Mouse (Mus musculus) thymus, postnatal 25 days (tissue): ENCODE data around the gene Rrn3.
"Not testable (repeated sequence)": the region's sequence is repeated elsewhere in the genome, so short reads cannot be mapped to it uniquely, and the experiment has no call there.

Source experiments
- DNase-seq: peaks from one replicate; pipeline ENCODE4 v3.0.0; 2022

Gene Rrn3

GRCm38 (mm10) chr16:13793441-13793840 is 12.9 kb downstream of the Rrn3 start:
- DNase-seq = not testable (repeated sequence)

DNA sequence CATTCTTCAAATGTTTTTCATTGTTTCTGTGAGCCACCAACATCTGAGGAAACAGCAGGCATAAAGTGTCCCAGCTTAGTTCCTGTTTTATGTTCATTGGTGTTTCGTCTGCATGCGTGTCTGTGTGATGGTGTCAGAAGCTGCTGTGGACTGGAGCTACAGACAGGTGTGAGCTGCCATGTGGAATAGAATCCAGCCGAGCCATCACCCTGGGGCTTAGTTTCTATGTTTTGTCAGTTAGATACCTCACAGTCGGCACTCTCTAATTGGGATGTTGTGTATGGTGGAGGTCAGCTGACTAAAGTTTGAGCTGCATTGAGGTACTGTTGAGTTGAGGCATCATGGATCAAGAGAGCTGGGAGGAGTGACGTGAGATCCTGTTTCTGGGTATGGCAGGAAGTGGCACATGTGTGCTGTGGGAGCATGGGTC is 16.3 kb downstream of the Rrn3 start:
- DNase-seq = peak; percentile 3

- no peak for DNase-seq
Measured at GRCm38 (mm10) chr16:13801231-13801630, 20.7 kb downstream of the Rrn3 start.

DNA sequence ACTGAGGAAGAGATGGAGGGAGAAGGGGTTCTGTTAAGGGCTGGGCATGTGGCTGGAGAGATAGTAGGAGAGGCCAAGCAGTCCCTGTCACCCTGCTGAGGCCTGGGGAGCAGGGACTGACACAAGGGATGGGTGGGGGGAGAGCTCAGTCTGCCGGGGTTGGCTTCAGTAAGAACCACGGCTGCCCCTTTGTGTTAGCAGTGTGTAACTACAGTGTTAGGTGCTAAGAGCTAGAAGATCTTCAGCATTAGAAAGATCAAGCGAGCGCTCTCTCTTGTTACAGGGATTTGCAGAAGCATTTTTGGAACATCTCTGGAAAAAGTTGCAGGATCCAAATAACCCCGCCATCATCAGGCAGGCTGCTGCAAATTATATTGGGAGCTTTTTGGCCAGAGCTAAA is 24.2 kb downstream of the Rrn3 start:
- DNase-seq = no peak

GRCm38 (mm10) chr16:13807616-13808015 is 27.1 kb downstream of the Rrn3 start:
- DNase-seq = no peak

GRCm38 (mm10) chr16:13808410-13808809 is 27.9 kb downstream of the Rrn3 start:
- DNase-seq = no peak

DNA sequence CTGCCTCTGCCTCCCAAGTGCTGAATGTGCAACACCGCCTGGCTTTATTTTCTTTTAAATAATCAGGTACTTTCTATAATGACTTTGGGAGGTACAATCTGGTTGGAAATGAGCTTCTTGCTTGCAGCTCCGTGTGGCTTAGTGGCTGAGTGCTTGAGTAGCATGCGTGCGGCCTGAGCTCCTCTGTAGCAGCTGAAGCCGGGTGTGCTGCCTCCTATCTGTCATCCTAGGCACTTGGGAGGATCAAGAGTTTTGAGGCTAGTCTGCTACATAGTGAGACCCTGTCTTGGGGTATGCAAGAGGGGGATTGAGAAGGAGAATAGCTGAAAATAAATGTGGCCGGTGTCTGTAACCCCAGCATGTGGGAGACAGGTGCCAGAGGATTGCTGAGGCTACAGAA is 31.6 kb downstream of the Rrn3 start:
- DNase-seq = no peak

DNA sequence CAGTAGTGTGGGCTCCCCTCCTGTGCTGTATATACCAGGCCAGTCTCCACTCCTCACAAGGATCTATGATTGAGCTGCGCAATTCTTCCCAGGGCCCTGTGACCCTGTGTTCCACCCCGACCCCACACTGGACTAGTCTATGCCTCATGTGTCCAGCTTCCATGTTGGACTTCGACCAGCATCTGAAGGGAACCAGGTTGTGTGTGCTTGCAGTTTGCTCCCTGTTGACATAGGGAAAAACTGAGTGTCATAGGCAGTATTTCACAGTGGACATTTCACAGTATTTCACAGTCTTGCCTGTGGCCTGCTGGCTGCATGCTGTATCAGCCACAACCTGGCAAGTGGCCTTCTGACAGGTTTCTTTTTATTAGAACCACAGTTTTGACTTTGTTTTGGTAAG is 32.7 kb downstream of the Rrn3 start:
- no peak for DNase-seq

DNA sequence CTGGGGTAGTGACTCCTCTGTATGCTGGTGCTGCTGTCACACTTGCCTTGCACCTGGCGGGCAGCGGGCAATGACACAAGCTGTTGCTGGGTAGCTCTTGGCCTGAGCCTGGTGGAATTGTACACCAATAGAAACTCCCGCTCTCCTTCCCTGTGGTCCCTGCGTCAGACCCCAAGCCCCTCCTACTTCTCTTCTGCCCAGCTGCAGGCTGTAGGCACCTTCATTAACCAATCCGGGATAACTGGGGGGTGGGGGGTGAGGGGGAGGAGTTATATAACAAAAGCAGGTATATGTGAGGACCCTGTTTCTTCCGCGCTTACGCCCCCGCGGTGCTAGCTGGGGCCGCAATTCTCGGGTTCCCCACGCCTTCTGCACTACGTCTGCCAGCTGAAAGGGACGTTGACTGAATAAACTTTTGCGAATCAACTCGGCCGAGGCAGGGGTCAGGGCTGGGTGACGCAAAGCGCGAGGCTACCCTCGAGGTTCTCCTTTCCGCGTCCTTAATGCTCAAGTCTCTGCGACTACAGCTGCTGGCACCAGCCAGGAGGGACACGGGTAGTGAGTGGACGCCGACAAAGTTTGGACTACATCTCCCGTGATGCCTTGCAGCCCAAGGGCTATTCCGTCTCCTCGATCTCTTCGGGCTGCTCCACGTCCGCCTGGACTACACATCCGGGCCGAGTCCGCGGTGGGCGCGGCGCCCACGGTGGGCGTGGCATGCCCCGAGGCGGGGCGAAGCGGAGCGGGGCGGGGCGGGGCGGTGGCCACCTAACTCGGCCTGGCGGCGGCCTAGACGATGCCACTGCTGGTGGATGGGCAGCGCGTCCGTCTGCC is 38.3 kb downstream of the Rrn3 start, which contains the start of gene Ntan1:
Gene Ntan1 (plus strand): TSS at position 286 of the 834 bp plus-strand sequence.
- DNase-seq = peak; percentile 94

DNA sequence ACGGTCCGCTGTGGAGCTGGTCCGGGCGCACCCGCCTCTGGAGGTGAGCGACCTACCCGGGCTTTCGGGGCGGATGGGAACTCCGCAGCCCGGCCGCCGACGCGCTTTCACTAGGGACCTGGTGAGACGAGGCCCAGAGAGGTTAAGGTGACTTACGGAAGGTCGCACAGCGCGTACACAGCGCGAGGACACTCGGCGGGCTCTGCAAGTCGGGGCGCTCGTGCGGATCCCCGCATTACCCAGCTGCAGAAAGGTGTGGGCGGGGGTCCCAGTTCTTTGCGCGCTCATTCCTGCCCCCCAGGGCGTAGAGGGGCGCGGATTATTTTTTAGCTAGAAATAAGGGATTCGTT is 38.9 kb downstream of the Rrn3 start:
- no peak for DNase-seq

- peak; percentile 11 for DNase-seq
Measured at GRCm38 (mm10) chr16:13819806-13820500, 39.4 kb downstream of the Rrn3 start.

DNA sequence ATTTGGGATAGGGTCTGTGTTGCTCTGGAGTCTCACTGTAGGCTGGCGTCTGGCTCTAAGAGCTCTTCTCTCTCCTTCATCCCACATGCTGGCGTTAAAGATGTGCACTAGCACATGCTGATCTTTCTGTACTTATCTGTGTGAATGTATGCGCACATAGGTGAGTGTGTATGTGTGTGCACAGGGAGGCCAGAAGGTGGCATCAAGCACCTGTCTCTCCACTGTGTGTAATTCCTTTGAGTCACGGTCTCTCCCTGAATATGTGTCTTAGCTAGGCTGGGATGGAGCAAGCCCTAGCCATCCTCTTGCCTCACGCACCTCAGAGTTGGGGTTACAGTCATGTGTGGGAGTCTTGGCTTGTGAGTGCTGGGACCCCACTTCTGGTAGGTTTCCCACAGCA is 40.3 kb downstream of the Rrn3 start:
- DNase-seq = no peak

DNA sequence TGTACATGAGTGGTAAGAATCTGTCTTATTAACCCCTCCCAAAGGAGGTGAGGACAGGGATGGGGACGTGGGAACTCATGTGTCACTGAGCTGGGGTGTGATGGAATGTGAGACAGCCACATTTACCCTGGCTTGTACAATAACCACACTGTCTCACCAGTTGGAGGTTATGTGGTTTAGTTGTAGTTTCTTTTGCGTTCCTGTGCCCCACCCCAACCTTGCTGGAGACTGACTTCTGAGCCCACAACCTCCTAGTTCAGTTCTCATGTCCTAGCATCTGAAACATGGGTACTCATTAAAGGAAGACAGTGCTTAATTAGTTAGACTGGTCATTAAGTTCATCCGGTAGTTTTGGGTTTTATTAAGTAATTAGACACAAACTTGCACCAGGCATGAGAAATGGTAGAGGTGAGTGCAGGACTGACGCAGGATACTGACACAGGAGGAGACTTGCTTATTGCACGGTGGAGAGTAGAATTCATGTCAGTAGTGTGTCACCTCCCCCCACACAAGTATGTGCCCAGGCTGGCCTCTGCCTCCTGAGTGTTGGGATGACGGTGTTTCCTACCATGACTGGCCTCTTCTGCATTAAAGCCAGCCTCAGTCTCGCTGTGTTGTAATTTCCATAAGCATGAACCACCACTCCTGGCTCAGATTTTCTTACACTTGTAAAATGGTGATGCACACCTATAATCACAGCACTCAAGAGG is 45.4 kb downstream of the Rrn3 start:
- no peak for DNase-seq

DNA sequence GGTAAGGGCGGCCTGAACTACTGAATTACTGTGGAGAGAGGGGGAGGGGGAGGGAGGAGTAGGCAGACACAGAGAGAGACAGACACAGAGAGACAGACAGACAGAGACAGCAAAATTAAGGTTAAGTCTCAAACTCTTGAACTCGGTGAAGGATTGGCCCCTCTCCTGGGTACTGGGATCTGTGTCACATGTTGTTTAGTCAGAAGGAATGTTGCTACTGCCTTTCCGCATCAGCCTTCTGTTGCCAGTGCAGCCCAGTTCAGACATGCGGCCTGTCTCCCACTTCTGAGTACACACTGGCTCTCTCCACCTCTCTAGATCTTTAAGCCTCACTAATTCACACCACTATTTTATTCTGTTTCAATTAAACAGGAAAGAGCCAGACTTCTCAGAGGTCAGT is 46.0 kb downstream of the Rrn3 start:
- no peak for DNase-seq

- DNase-seq = peak; percentile 9
Measured at GRCm38 (mm10) chr16:13830444-13830843, 49.9 kb downstream of the Rrn3 start.

DNA sequence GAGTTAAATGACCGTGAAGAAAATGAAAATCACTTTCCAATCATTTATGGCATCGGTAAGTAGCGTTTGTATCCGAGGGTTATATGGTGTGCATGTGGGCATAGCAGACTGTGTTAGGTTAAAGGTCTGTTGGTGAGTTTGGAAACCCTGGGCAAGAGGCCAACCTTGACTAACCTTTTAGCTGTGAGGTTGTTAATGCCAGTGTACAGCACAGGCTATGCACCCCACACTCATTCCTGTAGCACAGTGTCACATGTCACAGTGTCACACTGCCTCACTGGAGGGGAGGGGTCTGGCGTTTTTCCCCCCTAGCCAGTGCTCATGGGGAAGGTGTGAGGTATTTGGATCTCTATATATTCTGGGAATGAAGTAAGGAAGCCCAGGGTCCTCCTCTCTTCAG is 51.1 kb downstream of the Rrn3 start:
- DNase-seq = no peak

GRCm38 (mm10) chr16:13834382-13834781 is 53.9 kb downstream of the Rrn3 start:
- no peak for DNase-seq

- DNase-seq = no peak
Measured at GRCm38 (mm10) chr16:13840056-13840455, 59.5 kb downstream of the Rrn3 start.

- DNase-seq = no peak
Measured at GRCm38 (mm10) chr16:13840956-13841355, 60.4 kb downstream of the Rrn3 start.

DNA sequence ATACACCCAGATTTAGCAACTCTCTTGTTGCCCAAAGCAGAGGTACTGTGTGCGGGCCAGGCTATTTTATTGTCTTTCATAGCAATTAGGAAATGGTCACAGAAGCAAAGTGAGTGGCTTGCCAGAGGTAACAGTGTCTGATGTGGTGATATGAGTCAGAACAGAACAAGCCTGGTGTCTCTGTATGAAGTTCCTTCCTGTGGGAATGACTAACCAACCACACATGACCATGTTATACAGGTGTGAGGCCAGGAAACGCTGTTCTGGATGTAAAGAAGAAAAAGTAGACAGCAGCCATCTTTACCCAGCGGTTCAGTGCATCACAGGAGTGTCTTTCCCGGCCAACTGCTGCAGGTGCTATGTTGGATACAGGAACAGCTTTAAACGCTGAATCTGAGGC is 64.5 kb downstream of the Rrn3 start:
- DNase-seq = no peak

- no peak for DNase-seq
Measured at GRCm38 (mm10) chr16:13846675-13847074, 66.2 kb downstream of the Rrn3 start.

DNA sequence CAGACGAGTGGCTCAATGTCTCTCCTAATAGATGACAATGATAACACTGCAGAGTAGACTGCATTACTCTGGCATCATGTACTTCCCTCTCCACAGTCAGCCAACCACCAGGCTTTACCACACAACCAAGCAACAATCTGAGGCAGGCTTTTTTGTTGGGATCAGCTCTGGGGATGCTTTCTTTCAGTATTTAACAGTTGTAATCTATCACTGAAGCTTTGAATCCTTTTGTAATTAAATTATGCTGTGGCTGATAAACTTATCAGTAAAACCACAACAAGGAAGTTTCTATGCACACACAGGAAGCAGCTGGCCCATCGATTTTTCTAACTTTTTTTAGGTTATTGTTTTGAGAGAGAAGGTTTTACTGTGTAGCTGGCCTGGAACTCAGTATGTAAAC is 67.8 kb downstream of the Rrn3 start:
- no peak for DNase-seq

- no peak for DNase-seq
Measured at GRCm38 (mm10) chr16:13851446-13851845, 70.9 kb downstream of the Rrn3 start.

- DNase-seq = no peak
Measured at GRCm38 (mm10) chr16:13853886-13854285, 73.4 kb downstream of the Rrn3 start.
